ENCODE assay signal across 8 mouse cellular contexts in the genomic region with DNA sequence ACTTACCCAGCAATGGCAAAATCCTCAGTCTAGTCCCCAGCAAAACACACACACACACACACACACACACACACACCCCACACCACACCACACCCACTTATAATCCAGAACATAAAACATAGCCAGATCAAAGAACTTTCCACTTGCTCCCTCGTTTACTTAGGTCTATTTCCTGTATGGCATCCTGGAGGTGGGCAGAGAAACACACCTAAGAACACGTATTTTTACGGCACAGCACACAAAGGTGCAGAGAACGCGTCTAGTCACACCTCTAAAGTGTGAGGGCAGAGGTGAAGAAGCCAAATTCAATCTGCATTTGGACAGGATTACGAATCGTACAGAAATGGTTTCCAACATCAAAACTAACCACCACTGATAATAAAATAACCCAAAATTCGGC. TPM values are rescaled to one million over a fixed set of nuclear protein-coding genes. Genes with fewer than 3 reads are reported as not detected.
A peak's percentile ranks its signal among the peaks of the same experiment; 100 is the strongest.
DNase-seq lines count a peak whose midpoint lies in the region; ATAC-seq and TF ChIP-seq lines count a peak whose summit lies in the region.

No protein-coding gene starts in this region.

- no peaks in the 10 kb centered on the region for H3K27me3 ChIP-seq in CH12.LX (replicated peaks)
- no peaks in the 10 kb centered on the region for H3K27me3 ChIP-seq in heart, postnatal 0 days (ENCODE audit: control insufficient read depth, insufficient read depth, low read length)
- no peaks in the 10 kb centered on the region for H3K27me3 ChIP-seq in liver, postnatal 0 days (ENCODE audit: insufficient read depth, low read length)

- no peak for TF ChIP-seq RAD21 in CH12.LX (IDR thresholded peaks at IDR 0.05; ENCODE audit: low read depth, low read length)

- no peak for TF ChIP-seq CTCF in CH12.LX (conservative IDR thresholded peaks at IDR 0.05 in 1 of 2, IDR thresholded peaks at IDR 0.05 in 1 of 2; ENCODE audit: low read depth in 2 of 2, low read length in 2 of 2)
- no peak for TF ChIP-seq CTCF in heart, postnatal 0 days (IDR thresholded peaks at IDR 0.05; ENCODE audit: low read depth)
- no peak for TF ChIP-seq CTCF in liver, postnatal 0 days (IDR thresholded peaks at IDR 0.05; ENCODE audit: low read depth)

- TF ChIP-seq EP300 in CH12.LX (IDR thresholded peaks at IDR 0.05; ENCODE audit: low read length), result no peak
- TF ChIP-seq EP300 in heart, postnatal 0 days (IDR thresholded peaks at IDR 0.05; ENCODE audit: low read depth), result no peak
- no peak for TF ChIP-seq EP300 in liver, postnatal 0 days (IDR thresholded peaks at IDR 0.05; ENCODE audit: low read depth)

- DNase-seq in heart, adult 11 months, result peak; percentile 54
- no peak for DNase-seq in heart, postnatal 10 days
- DNase-seq in CH12.LX (ENCODE audit: extremely low read depth), result no peak
- no peak for DNase-seq in heart, postnatal 0 days (ENCODE audit: low spot score)
- DNase-seq in liver, postnatal 0 days, result no peak
- no peak for DNase-seq in MN1 (ENCODE audit: low spot score)
- DNase-seq in cerebellum, postnatal 25 days, result no peak
- DNase-seq in adrenal gland, postnatal 10 days, result no peak

- dilution Hi-C loops in CH12.LX (cut with MboI; ENCODE audit: extremely low pct_ligation_motif_present, extremely low pct_unique_long_range_greater_than_20kb, low sequenced_read_pairs), result no loop called here

- H3K4me1 ChIP-seq in CH12.LX (ENCODE audit: control insufficient read depth in 1 of 2, insufficient read depth in 2 of 2), result peaks cover 5 to 37% of the 10 kb centered on the region in 2 experiments
- H3K4me1 ChIP-seq in heart, postnatal 0 days (ENCODE audit: control insufficient read depth, insufficient read depth), result no peaks in the 10 kb centered on the region
- H3K4me1 ChIP-seq in liver, postnatal 0 days (ENCODE audit: insufficient read depth), result peaks cover 31% of the 10 kb centered on the region

- no peak for ATAC-seq in heart, postnatal 0 days (ENCODE audit: insufficient read depth, low read depth)
- no peak for ATAC-seq in liver, postnatal 0 days

- no peaks in the 10 kb centered on the region for H3K9me3 ChIP-seq in CH12.LX (replicated peaks; ENCODE audit: low read length)
- H3K9me3 ChIP-seq in heart, postnatal 0 days (replicated peaks; ENCODE audit: control insufficient read depth, low read length), result no peaks in the 10 kb centered on the region
- no peaks in the 10 kb centered on the region for H3K9me3 ChIP-seq in liver, postnatal 0 days (ENCODE audit: low read length)

- H3K9ac ChIP-seq in CH12.LX (ENCODE audit: insufficient read depth, low read depth), result peak overlapping the region; percentile 95
- peak overlapping the region; percentile 97 for H3K9ac ChIP-seq in heart, postnatal 0 days (replicated peaks; ENCODE audit: low read depth, low read length)
- peak overlapping the region; percentile 91 for H3K9ac ChIP-seq in liver, postnatal 0 days (replicated peaks)

- H3K4me3 ChIP-seq in CH12.LX (replicated peaks in 1 of 3; ENCODE audit: low read depth in 2 of 3, low read length in 2 of 3, poor library complexity in 1 of 3), result peak overlapping the region; percentile 89 to 99 (median 96)
- peak overlapping the region; percentile 97 for H3K4me3 ChIP-seq in heart, postnatal 0 days (ENCODE audit: low read depth, low read length)
- peak overlapping the region; percentile 78 for H3K4me3 ChIP-seq in liver, postnatal 0 days (ENCODE audit: low read depth, low read length)

- H3K4me2 ChIP-seq in CH12.LX (ENCODE audit: insufficient read depth, low read depth, poor library complexity, severe bottlenecking), result peak overlapping the region; percentile 78
- peak overlapping the region; percentile 78 for H3K4me2 ChIP-seq in heart, postnatal 0 days (ENCODE audit: low read depth, low read length)
- peak overlapping the region; percentile 71 for H3K4me2 ChIP-seq in liver, postnatal 0 days (ENCODE audit: low read depth, low read length)

- in situ Hi-C loops in CH12.LX (cut with MboI; ENCODE audit: low pct_ligation_motif_present, low pct_unique_long_range_greater_than_20kb, low sequenced_read_pairs), result no loop called here

- no peak overlapping the region for H3K27ac ChIP-seq in CH12.LX (ENCODE audit: insufficient read depth, low read depth)
- H3K27ac ChIP-seq in heart, postnatal 0 days (ENCODE audit: low read depth), result no peak overlapping the region
- peak overlapping the region; percentile 94; the same call in 1 of the 2 replicates for H3K27ac ChIP-seq in liver, postnatal 0 days (ENCODE audit: low read depth)

- H3K36me3 ChIP-seq in CH12.LX (replicated peaks in 1 of 2; ENCODE audit: control insufficient read depth in 1 of 2, insufficient read depth in 1 of 2, low read length in 1 of 2), result peaks cover 5 to 26% of the 10 kb centered on the region in 2 experiments
- H3K36me3 ChIP-seq in heart, postnatal 0 days (replicated peaks; ENCODE audit: control insufficient read depth, insufficient read depth, low read length), result no peaks in the 10 kb centered on the region
- H3K36me3 ChIP-seq in liver, postnatal 0 days (replicated peaks; ENCODE audit: insufficient read depth, low read length), result no peaks in the 10 kb centered on the region

- 52% methylated on average over 8 of the region's 8 CpGs for WGBS in heart, postnatal 0 days
- 38% methylated on average over 8 of the region's 8 CpGs for WGBS in liver, postnatal 0 days (ENCODE audit: insufficient replicate concordance)

- intact Hi-C loops in heart, postnatal 10 days (cut with DNase I), result no loop called here

- no peak for TF ChIP-seq POLR2A in CH12.LX (IDR thresholded peaks at IDR 0.05; ENCODE audit: low read depth, low read length)

- peaks cover 56% of the 10 kb centered on the region for H3K79me2 ChIP-seq in CH12.LX (replicated peaks; ENCODE audit: control insufficient read depth, extremely low read depth, insufficient read depth, poor library complexity, severe bottlenecking)

TF ChIP-seq in CH12.LX, 34 proteins besides CTCF, POLR2A, EP300 and RAD21:
- TF ChIP-seq TCF12 (IDR thresholded peaks at IDR 0.05; ENCODE audit: low read depth, low read length) (no peak), ELF1 (IDR thresholded peaks at IDR 0.05; ENCODE audit: low read depth, low read length) (no peak), ZC3H11A (IDR thresholded peaks at IDR 0.05; ENCODE audit: low read depth, low read length) (no peak), HCFC1 (IDR thresholded peaks at IDR 0.05; ENCODE audit: low read depth, low read length) (no peak), MAZ (IDR thresholded peaks at IDR 0.05; ENCODE audit: low read depth, low read length) (no peak), KAT2A (IDR thresholded peaks at IDR 0.05; ENCODE audit: insufficient replicate concordance, low read length) (no peak), ETS1 (conservative IDR thresholded peaks at IDR 0.05; ENCODE audit: low read depth, low read length) (no peak), MAX (IDR thresholded peaks at IDR 0.05; ENCODE audit: low read length) (no peak), MEF2A (IDR thresholded peaks at IDR 0.05; ENCODE audit: borderline replicate concordance, low read depth, low read length) (no peak), CHD1 (IDR thresholded peaks at IDR 0.05; ENCODE audit: low read depth, low read length) (no peak), TBP (conservative IDR thresholded peaks at IDR 0.05; ENCODE audit: low read depth, low read length) (no peak), JUND (conservative IDR thresholded peaks at IDR 0.05; ENCODE audit: low read depth, low read length) (no peak), MXI1 (IDR thresholded peaks at IDR 0.05; ENCODE audit: low read depth, low read length) (no peak), ZKSCAN1 (IDR thresholded peaks at IDR 0.05; ENCODE audit: borderline replicate concordance, low read depth, low read length) (no peak), USF2 (conservative IDR thresholded peaks at IDR 0.05; ENCODE audit: low read depth, low read length) (no peak), IRF4 (IDR thresholded peaks at IDR 0.05; ENCODE audit: low read depth, low read length) (no peak), ZNF384 (IDR thresholded peaks at IDR 0.05; ENCODE audit: low read depth, low read length) (no peak), SIN3A (IDR thresholded peaks at IDR 0.05; ENCODE audit: low read length) (no peak; the same call in 1 of the 2 replicates), MYC (IDR thresholded peaks at IDR 0.05; ENCODE audit: low read depth, low read length) (no peak), GABPA (IDR thresholded peaks at IDR 0.05; ENCODE audit: insufficient replicate concordance, low read depth, low read length) (no peak)

RNA-seq across cellular contexts. Expression of a gene that starts 1.1 kb away (rescaled TPM):
- 10 to 100 TPM; 16.3 to 16.7 TPM for total RNA-seq in heart, postnatal 10 days (2021)
- total RNA-seq in CH12.LX (2012; rRNA removed) (15.3 and 16.3 TPM in 2 replicates), CH12.LX (2014; rRNA removed) (21.0 and 21.4 TPM in 2 replicates)
- polyA plus RNA-seq in CH12.LX (2012; ENCODE audit: insufficient read length, low read depth), result 11.8 and 13.6 TPM in 2 replicates
- 12.9 and 18.3 TPM in 2 replicates for total RNA-seq in heart, postnatal 0 days (2014; rRNA removed; ENCODE audit: low replicate concordance)
- polyA plus RNA-seq in heart, postnatal 0 days (2015; fragmentation: Nextera tagmentation; extraction: Ambion mirVana), result 7.6 and 8.6 TPM in 2 replicates
- 4.5 and 4.7 TPM in 2 replicates for polyA plus RNA-seq in liver, postnatal 0 days (2015; fragmentation: Nextera tagmentation; extraction: Ambion mirVana)
- 10 to 100 TPM; 21.5 to 23.2 TPM for total RNA-seq in adrenal gland, postnatal 10 days (2021)

RNA-seq across cellular contexts. Expression of a gene that starts 33.6 kb away (rescaled TPM):
- total RNA-seq in heart, postnatal 10 days (2021), result 10 to 100 TPM; 20.2 to 23.5 TPM
- total RNA-seq in CH12.LX (2012; rRNA removed) (10.7 and 18.2 TPM in 2 replicates), CH12.LX (2014; rRNA removed) (15.5 and 17.0 TPM in 2 replicates)
- polyA plus RNA-seq in CH12.LX (2012; ENCODE audit: insufficient read length, low read depth), result 8.3 and 9.6 TPM in 2 replicates
- 39.0 and 39.2 TPM in 2 replicates for total RNA-seq in heart, postnatal 0 days (2014; rRNA removed; ENCODE audit: low replicate concordance)
- 6.2 and 6.3 TPM in 2 replicates for polyA plus RNA-seq in heart, postnatal 0 days (2015; fragmentation: Nextera tagmentation; extraction: Ambion mirVana)
- polyA plus RNA-seq in liver, postnatal 0 days (2015; fragmentation: Nextera tagmentation; extraction: Ambion mirVana), result 13.6 and 13.7 TPM in 2 replicates
- total RNA-seq in adrenal gland, postnatal 10 days (2021), result 10 to 100 TPM; 35.2 to 50.6 TPM
